Mouse (Mus musculus) forebrain, embryonic 16.5 days (tissue): ENCODE results near the gene Casc1. TPM values are rescaled to one million over a fixed set of nuclear protein-coding genes. Genes with fewer than 3 reads are reported as not detected.

Source experiments
- ATAC-seq: fragments of 200-750 bp; cut with Nextera tagmentation; 2 replicates; pipeline ENCODE4 v1.8.0; 2017; ENCODE audit warnings: mild to moderate bottlenecking, moderate library complexity
- H3K27ac ChIP-seq: fragments of 300-500 bp; sonication (generic); 2 replicates; pipeline ENCODE4 v1.5.1; 2014; ENCODE audit warnings: low read length, control low read depth
- H3K27me3 ChIP-seq: fragments of 300-500 bp; sonication (generic); replicated peaks from 2 replicates; pipeline ENCODE4 v1.6.1; 2014; ENCODE audit warnings: low read length; ENCODE audit not compliant: control insufficient read depth, insufficient read depth
- H3K36me3 ChIP-seq: fragments of 300-500 bp; sonication (generic); 2 replicates; pipeline ENCODE4 v1.6.1; 2014; ENCODE audit not compliant: control insufficient read depth, insufficient read depth
- H3K4me1 ChIP-seq: fragments of 300-500 bp; sonication (generic); replicated peaks from 2 replicates; pipeline ENCODE4 v1.6.1; 2014; ENCODE audit warnings: low read length; ENCODE audit not compliant: control insufficient read depth, insufficient read depth
- H3K4me2 ChIP-seq: fragments of 300-500 bp; sonication (generic); 2 replicates; pipeline ENCODE4 v1.6.1; 2014; ENCODE audit warnings: mild to moderate bottlenecking, low read length, control low read depth
- H3K4me3 ChIP-seq: fragments of 300-500 bp; sonication (generic); replicated peaks from 2 replicates; pipeline ENCODE4 v1.5.1; 2014; ENCODE audit warnings: mild to moderate bottlenecking, low read length, control low read depth
- H3K9ac ChIP-seq: fragments of 300-500 bp; sonication (generic); replicated peaks from 2 replicates; pipeline ENCODE4 v1.6.1; 2014; ENCODE audit warnings: low read depth, low read length, control low read depth
- H3K9me3 ChIP-seq: fragments of 300-500 bp; sonication (generic); 2 replicates; pipeline ENCODE4 v1.6.1; 2016; ENCODE audit warnings: low read length; ENCODE audit not compliant: control insufficient read depth
- WGBS: fragments of 180-500 bp; shearing (Covaris S2); extraction: QIAGEN DNeasy Blood & Tissue Kit; methylation state at CpG from one replicate; pipeline ENCODE4 v1.1.7; 2014; 5-methylcytosine and 5-hydroxymethylcytosine counted together
- polyA plus RNA-seq: library from polyadenylated mRNA; unstranded; fragments of >200 nt; fragmentation: Nextera tagmentation; extraction: Ambion mirVana; gene quantifications from 2 replicates; pipeline ENCODE4 v1.2.1, GENCODE M21; 2015

The Casc1 gene
- 0.71 and 0.81 TPM in 2 replicates for polyA plus RNA-seq

GRCm38 (mm10) chr6:145210816-145211338 is at the start of gene Casc1, which contains the start of gene Etfrf1:
Casc1 (minus strand) TSS chr6:145211005.
Etfrf1 (plus strand) TSS chr6:145211134.
- H3K4me1 ChIP-seq = peaks cover 11% of the 10 kb centered on the region
- no peaks in the 10 kb centered on the region for H3K36me3 ChIP-seq
- no peaks in the 10 kb centered on the region for H3K27me3 ChIP-seq
- peak within 1 kb of the TSS; percentile 91 for H3K27ac ChIP-seq
- peak; percentile 100 for ATAC-seq
- H3K9ac ChIP-seq = peak within 1 kb of the TSS; percentile 75
- peak within 1 kb of the TSS; percentile 62 for H3K4me3 ChIP-seq
- no peaks in the 10 kb centered on the region for H3K9me3 ChIP-seq
- H3K4me2 ChIP-seq = peak within 1 kb of the TSS; percentile 65
- under 1% methylated on average over 36 of the region's 36 CpGs for WGBS

GRCm38 (mm10) chr6:145256701-145257073 is 45.9 kb upstream of the Casc1 start:
- Histone ChIP-seq H3K36me3 (no peaks in the 10 kb centered on the region), H3K27ac (no peak overlapping the region), H3K9me3 (no peaks in the 10 kb centered on the region), H3K9ac (no peak overlapping the region), H3K4me3 (no peak overlapping the region), H3K4me1 (no peaks in the 10 kb centered on the region), H3K27me3 (no peaks in the 10 kb centered on the region), H3K4me2 (no peak overlapping the region)
- 52% methylated on average over 2 of the region's 2 CpGs for WGBS
- ATAC-seq = no peak

GRCm38 (mm10) chr6:145255952-145256700 is 45.3 kb upstream of the Casc1 start:
- Histone ChIP-seq H3K4me1 (no peaks in the 10 kb centered on the region), H3K4me2 (no peak overlapping the region), H3K9ac (no peak overlapping the region), H3K36me3 (no peaks in the 10 kb centered on the region), H3K27me3 (no peaks in the 10 kb centered on the region), H3K4me3 (no peak overlapping the region), H3K9me3 (no peaks in the 10 kb centered on the region), H3K27ac (no peak overlapping the region)
- ATAC-seq = no peak
- WGBS = 85% methylated on average over 13 of the region's 13 CpGs

- WGBS = 10% methylated on average over 16 of the region's 16 CpGs
- H3K9me3 ChIP-seq = no peaks in the 10 kb centered on the region
- H3K9ac ChIP-seq = peak overlapping the region; percentile 90
- peak overlapping the region; percentile 74 for H3K4me2 ChIP-seq
- ATAC-seq = peak; percentile 23
- 0 out of 2 replicates have a peak, but pooled peaks cover 2% of the 10 kb centered on the region for H3K36me3 ChIP-seq
- H3K4me3 ChIP-seq = peak overlapping the region; percentile 93
- peak overlapping the region; percentile 84 for H3K27ac ChIP-seq
- H3K4me1 ChIP-seq = peaks cover 14% of the 10 kb centered on the region
- H3K27me3 ChIP-seq = no peaks in the 10 kb centered on the region
Observed at GRCm38 (mm10) chr6:145250820-145251219, 40.0 kb upstream of the Casc1 start.

- peak within 1 kb of the TSS; percentile 77 for H3K4me2 ChIP-seq
- no peaks in the 10 kb centered on the region for H3K9me3 ChIP-seq
- peak within 1 kb of the TSS; percentile 93 for H3K4me3 ChIP-seq
- peak within 1 kb of the TSS; percentile 90 for H3K9ac ChIP-seq
- H3K27me3 ChIP-seq = no peaks in the 10 kb centered on the region
- WGBS = 0% methylated on average over 27 of the region's 83 CpGs
- peak within 1 kb of the TSS; percentile 84 for H3K27ac ChIP-seq
- ATAC-seq = peak; percentile 90
- 0 out of 2 replicates have a peak, but pooled peaks cover 2% of the 10 kb centered on the region for H3K36me3 ChIP-seq
- H3K4me1 ChIP-seq = peaks cover 14% of the 10 kb centered on the region
Observed at GRCm38 (mm10) chr6:145250185-145250791, 39.5 kb upstream of the Casc1 start, which contains the start of gene Kras. Kras (minus strand) TSS chr6:145250239.

GRCm38 (mm10) chr6:145249291-145250184 is 38.7 kb upstream of the Casc1 start:
- H3K9ac ChIP-seq = peak overlapping the region; percentile 90
- H3K4me2 ChIP-seq = peak overlapping the region; percentile 77
- H3K27ac ChIP-seq = peak overlapping the region; percentile 84
- WGBS = under 1% methylated on average over 98 of the region's 124 CpGs
- H3K36me3 ChIP-seq = 0 out of 2 replicates have a peak, but pooled peaks cover 2% of the 10 kb centered on the region
- ATAC-seq = peak; percentile 65
- H3K9me3 ChIP-seq = no peaks in the 10 kb centered on the region
- no peaks in the 10 kb centered on the region for H3K27me3 ChIP-seq
- peak overlapping the region; percentile 93 for H3K4me3 ChIP-seq
- H3K4me1 ChIP-seq = peaks cover 14% of the 10 kb centered on the region

- Histone ChIP-seq H3K4me2 (peak overlapping the region; percentile 41), H3K4me3 (0 out of 2 replicates have a peak overlapping the region, but pooled peaks have one; percentile 11), H3K9me3 (no peaks in the 10 kb centered on the region), H3K36me3 (peaks cover 2% of the 10 kb centered on the region; the same call in 1 of the 2 replicates), H3K4me1 (peaks cover 14% of the 10 kb centered on the region), H3K27ac (no peak overlapping the region), H3K9ac (no peak overlapping the region), H3K27me3 (no peaks in the 10 kb centered on the region)
- no peak for ATAC-seq
- WGBS = 66% methylated on average over 3 of the region's 3 CpGs
Observed at GRCm38 (mm10) chr6:145247886-145248285, 37.1 kb upstream of the Casc1 start.

GRCm38 (mm10) chr6:145246841-145247240 is 36.0 kb upstream of the Casc1 start:
- peaks cover 2% of the 10 kb centered on the region; the same call in 1 of the 2 replicates for H3K36me3 ChIP-seq
- no peaks in the 10 kb centered on the region for H3K27me3 ChIP-seq
- 95% methylated on average over 5 of the region's 5 CpGs for WGBS
- ATAC-seq = no peak
- H3K9me3 ChIP-seq = no peaks in the 10 kb centered on the region
- H3K4me2 ChIP-seq = no peak overlapping the region
- H3K9ac ChIP-seq = no peak overlapping the region
- no peak overlapping the region for H3K4me3 ChIP-seq
- no peak overlapping the region for H3K27ac ChIP-seq
- peaks cover 14% of the 10 kb centered on the region for H3K4me1 ChIP-seq
